Mouse (Mus musculus): ENCODE data around the gene Olfr585.

Gene Olfr585

DNA sequence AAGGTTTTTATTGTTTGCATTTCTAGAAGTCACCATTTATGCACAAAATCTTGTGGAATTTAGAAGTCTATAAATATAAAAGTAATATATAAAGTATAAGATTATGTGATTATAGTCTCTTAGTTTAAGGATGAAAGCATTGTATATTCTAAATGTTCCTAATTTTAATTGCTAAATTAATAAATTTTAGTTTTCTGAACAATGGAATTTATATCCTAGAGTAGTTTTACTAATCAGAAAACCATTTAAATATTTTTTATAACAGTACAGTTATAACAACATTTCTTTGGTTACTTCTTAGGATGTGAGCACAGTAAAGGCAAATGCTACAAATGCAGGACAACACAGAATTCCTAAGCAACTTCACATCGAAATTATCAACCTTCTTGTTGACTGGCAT lies at the start of gene Olfr585:
TSS of gene Olfr585 (plus strand) at position 301 of the 400 bp plus-strand sequence.
- DNase-seq (ENCODE audit: extremely low read depth, insufficient read length, low spot score), result no peak

DNA sequence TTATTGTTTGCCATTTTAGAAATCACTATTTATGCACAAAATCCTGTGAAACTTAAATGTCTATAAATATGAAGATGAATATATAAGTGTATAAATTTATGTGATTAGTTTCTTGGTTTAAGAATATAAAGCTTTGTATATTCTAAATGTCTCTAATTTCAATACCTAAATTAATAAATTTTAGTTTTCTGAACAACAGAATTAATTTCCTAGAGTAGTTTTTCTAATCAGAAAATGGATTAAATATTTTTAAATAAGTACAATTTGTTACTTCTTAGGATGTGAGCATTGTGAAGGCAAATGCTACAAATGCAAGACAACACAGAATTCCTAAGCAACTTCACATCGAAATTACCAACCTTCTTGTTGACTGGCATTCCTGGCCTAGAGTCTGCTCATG lies 46.5 kb upstream of the Olfr585 start, which contains the start of gene Olfr583:
TSS of gene Olfr583 (plus strand) at position 301 of the 400 bp plus-strand sequence.
- DNase-seq (ENCODE audit: extremely low read depth, insufficient read length, low spot score), result no peak

DNA sequence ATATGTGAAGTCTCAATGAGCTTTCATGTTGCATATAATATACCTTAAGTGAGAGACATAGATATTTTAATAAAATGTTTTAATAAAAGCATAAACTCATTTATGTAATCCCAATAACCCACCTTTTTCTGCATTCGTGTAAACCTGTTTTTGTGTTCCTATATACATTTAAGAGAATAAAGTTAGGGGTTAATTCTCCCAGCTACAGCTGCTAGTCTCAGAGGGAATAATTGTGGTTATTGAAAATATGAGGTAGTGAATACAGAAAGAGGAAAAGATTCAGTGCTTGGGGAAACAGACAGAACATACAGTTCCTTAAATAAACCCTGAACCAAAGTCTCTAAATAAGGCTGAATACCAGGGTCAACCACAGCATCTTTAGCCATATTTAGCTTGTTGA lies 15.9 kb upstream of the Olfr585 start, which contains the start of gene Olfr584:
TSS of gene Olfr584 (plus strand) at position 301 of the 400 bp plus-strand sequence.
- no peak for DNase-seq (ENCODE audit: extremely low read depth, insufficient read length, low spot score)

DNA sequence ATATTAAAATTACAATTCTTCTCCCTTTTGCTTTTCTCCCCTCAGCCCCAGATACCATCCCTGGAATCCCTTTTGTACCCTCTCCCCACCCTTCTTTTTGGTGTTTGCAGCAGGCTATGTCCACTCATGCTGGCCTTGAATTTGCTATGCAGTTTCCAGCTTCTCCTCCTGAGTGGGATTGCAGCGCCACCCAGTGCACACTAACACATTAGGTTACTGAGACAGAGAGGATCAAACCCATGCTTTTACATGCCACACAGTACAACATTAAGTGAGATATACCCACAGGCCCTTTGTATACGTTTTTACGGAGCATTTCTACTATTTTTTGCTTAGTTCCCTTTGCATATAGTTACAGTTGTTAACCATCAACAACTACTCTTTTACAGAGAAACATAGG lies 21.9 kb downstream of the Olfr585 start:
- DNase-seq (ENCODE audit: extremely low read depth, insufficient read length, low spot score), result no peak

DNA sequence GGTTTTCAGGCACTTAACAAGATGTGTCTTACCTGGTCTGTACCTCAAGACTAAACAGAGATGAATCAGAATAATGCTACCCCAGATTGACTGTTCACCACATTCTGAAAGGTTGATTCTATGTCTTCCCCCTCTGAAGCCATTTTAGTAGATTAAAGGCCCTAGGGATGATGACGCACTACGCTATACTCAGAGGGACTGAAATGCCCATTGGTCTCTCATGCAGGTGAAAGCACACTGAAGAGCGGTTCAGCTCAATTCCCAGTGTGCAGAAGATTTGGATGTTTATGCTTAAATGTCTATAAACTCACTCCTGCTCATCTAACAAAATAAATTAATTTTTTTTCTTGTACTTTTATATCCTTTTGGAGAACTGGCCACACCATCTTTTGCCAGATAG lies 28.0 kb downstream of the Olfr585 start, which contains the start of gene Olfr586:
TSS of gene Olfr586 (minus strand) at position 101 of the 400 bp plus-strand sequence.
- DNase-seq (ENCODE audit: extremely low read depth, insufficient read length, low spot score), result no peak

DNA sequence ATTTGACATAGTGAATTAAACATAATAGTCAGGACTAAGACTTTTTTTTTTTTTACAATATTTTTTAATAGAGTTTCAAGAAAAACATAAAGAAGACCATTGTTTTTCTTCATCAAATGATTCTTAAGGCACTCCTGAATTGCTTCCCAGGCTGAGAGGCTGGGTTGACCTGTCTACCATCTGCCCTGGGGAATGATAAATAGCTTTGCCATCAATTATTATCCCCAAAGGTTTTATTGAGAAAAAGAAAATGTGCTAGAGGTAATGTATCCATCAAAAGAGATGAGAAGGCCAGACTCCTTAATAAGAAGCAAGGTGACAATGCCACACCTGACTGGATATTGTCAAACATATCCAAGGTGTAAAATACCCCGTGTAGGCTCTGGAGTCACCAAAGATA lies 43.1 kb downstream of the Olfr585 start, which contains the start of gene Olfr588-ps1:
TSS of gene Olfr588-ps1 (plus strand) at position 301 of the 400 bp plus-strand sequence.
- no peak for DNase-seq (ENCODE audit: extremely low read depth, insufficient read length, low spot score)

Data from 3134 (cell line).